Mouse (Mus musculus) lung, embryonic 14.5 days (tissue): ENCODE data around the gene A730061H03Rik. TPM values are rescaled to one million over a fixed set of nuclear protein-coding genes. Genes with fewer than 3 reads are reported as not detected.

Source experiments
- ATAC-seq: fragments of 200-750 bp; cut with Nextera tagmentation; 2 replicates; pipeline ENCODE4 v1.8.0; 2017; ENCODE audit warnings: mild to moderate bottlenecking, moderate TSS enrichment, moderate library complexity; ENCODE audit not compliant: insufficient read depth
- DNase-seq: peaks from one replicate; pipeline ENCODE4 v3.0.0-alpha.2; 2015
- H3K27ac ChIP-seq: fragments of 300-500 bp; sonication (generic); 2 replicates; pipeline ENCODE4 v1.5.1; 2014; ENCODE audit warnings: low read depth, mild to moderate bottlenecking, moderate library complexity
- H3K27me3 ChIP-seq: fragments of 300-500 bp; sonication (generic); 2 replicates; pipeline ENCODE4 v1.6.1; 2014; ENCODE audit warnings: low read length, control low read depth; ENCODE audit not compliant: insufficient read depth
- H3K36me3 ChIP-seq: fragments of 300-500 bp; sonication (generic); 2 replicates; pipeline ENCODE4 v1.6.1; 2014; ENCODE audit warnings: control low read depth; ENCODE audit not compliant: insufficient read depth
- H3K4me1 ChIP-seq: fragments of 300-500 bp; sonication (generic); 2 replicates; pipeline ENCODE4 v1.6.1; 2014; ENCODE audit warnings: antibody characterized with exemption, control low read depth; ENCODE audit not compliant: insufficient read depth
- H3K4me2 ChIP-seq: fragments of 300-500 bp; sonication (generic); 2 replicates; pipeline ENCODE4 v1.6.1; 2014; ENCODE audit warnings: mild to moderate bottlenecking
- H3K4me3 ChIP-seq: fragments of 300-500 bp; sonication (generic); 2 replicates; pipeline ENCODE4 v1.5.1; 2014; ENCODE audit warnings: low read depth, low read length
- H3K9ac ChIP-seq: fragments of 300-500 bp; sonication (generic); 2 replicates; pipeline ENCODE4 v1.6.1; 2014
- H3K9me3 ChIP-seq: fragments of 300-500 bp; sonication (generic); 2 replicates; pipeline ENCODE4 v1.6.1; 2016; ENCODE audit warnings: low read depth, low read length, control low read depth
- CTCF ChIP-seq: IDR thresholded peaks from 2 replicates; pipeline ENCODE4 v1.5.1; 2016; ENCODE audit warnings: antibody characterized with exemption, low read depth
- WGBS: fragments of 180-500 bp; shearing (Covaris S2); extraction: QIAGEN DNeasy Blood & Tissue Kit; methylation state at CpG from one replicate; pipeline ENCODE4 v1.1.7; 2014; 5-methylcytosine and 5-hydroxymethylcytosine counted together
- polyA plus RNA-seq: library from polyadenylated mRNA; unstranded; fragments of >200 nt; fragmentation: Nextera tagmentation; extraction: Ambion mirVana; gene quantifications from 2 replicates; pipeline ENCODE4 v1.2.1, GENCODE M21; 2014

A730061H03Rik gene
- polyA plus RNA-seq, 1 experiment from 2014 or later: 1.2 TPM

- Histone ChIP-seq H3K36me3 (peaks cover 19% of the 10 kb centered on the region), H3K27me3 (no peaks in the 10 kb centered on the region), H3K9me3 (no peaks in the 10 kb centered on the region), H3K27ac (no peak overlapping the region), H3K4me2 (no peak overlapping the region), H3K4me1 (peaks cover 12% of the 10 kb centered on the region; the same call in 1 of the 2 replicates), H3K9ac (no peak overlapping the region), H3K4me3 (no peak overlapping the region)
- ATAC-seq: no peak
- DNase-seq: no peak
- TF ChIP-seq CTCF: no peak
- 98% methylated on average over 5 of the region's 5 CpGs for WGBS
Observed at GRCm38 (mm10) chr14:55589271-55589670, 29.1 kb upstream of the A730061H03Rik start.

GRCm38 (mm10) chr14:55586149-55586548, 25.9 kb upstream of the A730061H03Rik start:
- TF ChIP-seq CTCF: no peak

GRCm38 (mm10) chr14:55585566-55585960, 25.4 kb upstream of the A730061H03Rik start:
- no peak overlapping the region; the same call in 1 of the 2 replicates for H3K4me3 ChIP-seq
- no peak for ATAC-seq
- no peak for DNase-seq
- TF ChIP-seq CTCF: no peak
- H3K9ac ChIP-seq: no peak overlapping the region
- peaks cover 21% of the 10 kb centered on the region for H3K36me3 ChIP-seq
- H3K9me3 ChIP-seq: no peaks in the 10 kb centered on the region
- H3K4me1 ChIP-seq: 0 out of 2 replicates have a peak, but pooled peaks cover 6% of the 10 kb centered on the region
- peak overlapping the region; percentile 81 for H3K4me2 ChIP-seq
- H3K27ac ChIP-seq: peak overlapping the region; percentile 24; the same call in 1 of the 2 replicates
- WGBS: 47% methylated on average over 6 of the region's 6 CpGs
- no peaks in the 10 kb centered on the region for H3K27me3 ChIP-seq

More at GRCm38 (mm10) chr14:55586149-55586548, 25.9 kb upstream of the A730061H03Rik start:
- Histone ChIP-seq H3K4me3 (no peak overlapping the region), H3K27me3 (no peaks in the 10 kb centered on the region), H3K9me3 (no peaks in the 10 kb centered on the region), H3K4me2 (no peak overlapping the region), H3K36me3 (peaks cover 15% of the 10 kb centered on the region), H3K9ac (no peak overlapping the region), H3K4me1 (0 out of 2 replicates have a peak, but pooled peaks cover 6% of the 10 kb centered on the region), H3K27ac (peak overlapping the region; percentile 24; the same call in 1 of the 2 replicates)
- no peak for ATAC-seq
- WGBS: 86% methylated on average over 2 of the region's 2 CpGs
- DNase-seq: no peak

GRCm38 (mm10) chr14:55584702-55585565, 24.7 kb upstream of the A730061H03Rik start, which contains the start of gene Emc9:
TSS of gene Emc9 (minus strand) at chr14:55585302.
- 3% methylated on average over 43 of the region's 43 CpGs for WGBS
- H3K4me1 ChIP-seq: 0 out of 2 replicates have a peak, but pooled peaks cover 6% of the 10 kb centered on the region
- H3K9me3 ChIP-seq: no peaks in the 10 kb centered on the region
- H3K36me3 ChIP-seq: peaks cover 27% of the 10 kb centered on the region
- H3K9ac ChIP-seq: peak within 1 kb of the TSS; percentile 56
- peak within 1 kb of the TSS; percentile 81 for H3K4me2 ChIP-seq
- H3K27me3 ChIP-seq: no peaks in the 10 kb centered on the region
- DNase-seq (peak; percentile 48), ATAC-seq (peak; percentile 72)
- TF ChIP-seq CTCF: no peak
- peak within 1 kb of the TSS; percentile 24; the same call in 1 of the 2 replicates for H3K27ac ChIP-seq
- peak within 1 kb of the TSS; percentile 47 for H3K4me3 ChIP-seq

- Histone ChIP-seq H3K4me1 (0 out of 2 replicates have a peak, but pooled peaks cover 6% of the 10 kb centered on the region), H3K36me3 (peaks cover 28% of the 10 kb centered on the region), H3K4me2 (peak overlapping the region; percentile 81), H3K27ac (no peak overlapping the region), H3K27me3 (no peaks in the 10 kb centered on the region), H3K9ac (no peak overlapping the region), H3K4me3 (peak overlapping the region; percentile 47), H3K9me3 (no peaks in the 10 kb centered on the region)
- no peak for DNase-seq
- whole genome bisulfite sequencing: 32% methylated on average over 5 of the region's 5 CpGs
- TF ChIP-seq CTCF: no peak
- no peak for ATAC-seq
Observed at GRCm38 (mm10) chr14:55584303-55584701, 24.1 kb upstream of the A730061H03Rik start.

GRCm38 (mm10) chr14:55581981-55582681, 21.9 kb upstream of the A730061H03Rik start:
- no peak for DNase-seq
- Histone ChIP-seq H3K4me1 (0 out of 2 replicates have a peak, but pooled peaks cover 6% of the 10 kb centered on the region), H3K4me3 (no peak overlapping the region), H3K9me3 (no peaks in the 10 kb centered on the region), H3K36me3 (peaks cover 18% of the 10 kb centered on the region), H3K27me3 (no peaks in the 10 kb centered on the region), H3K4me2 (no peak overlapping the region), H3K9ac (no peak overlapping the region), H3K27ac (no peak overlapping the region)
- 75% methylated on average over 9 of the region's 9 CpGs for whole genome bisulfite sequencing
- peak; percentile 44 for TF ChIP-seq CTCF
- ATAC-seq: no peak
